ENCODE assay signal across 8 mouse cellular contexts in genomic region chr5:137333512-137334174, GRCm38 (mm10). TPM values are rescaled to one million over a fixed set of nuclear protein-coding genes. Genes with fewer than 3 reads are reported as not detected.
A peak's percentile ranks its signal among the peaks of the same experiment; 100 is the strongest.
DNase-seq lines count a peak whose midpoint lies in the region; ATAC-seq and TF ChIP-seq lines count a peak whose summit lies in the region.

Slc12a9 (minus strand) TSS chr5:137333597.

- peak; percentile 53; the same call in 1 of the 2 replicates for TF ChIP-seq POLR2A in lung, adult 2 months (IDR thresholded peaks at IDR 0.05; ENCODE audit: borderline replicate concordance, extremely low read depth, low read depth, low read length)

- under 1% methylated on average over 44 of the region's 44 CpGs for WGBS in forebrain, embryonic 14.5 days
- WGBS in lung, adult 2 months, result under 1% methylated on average over 44 of the region's 44 CpGs

- peak; percentile 77 for TF ChIP-seq CTCF in lung, adult 2 months (IDR thresholded peaks at IDR 0.05; ENCODE audit: insufficient read depth, low read length)

- H3K4me2 ChIP-seq in forebrain, embryonic 14.5 days (ENCODE audit: low read length), result peak within 1 kb of the TSS; percentile 95

- intact Hi-C loops in heart, postnatal 14 days (cut with DNase I), result loop anchor here (1.0 to 10.0 kb wide), 3 partner anchors 43 to 431 kb away; no protein-coding TSS in a partner anchor

- no peaks in the 10 kb centered on the region for H3K9me3 ChIP-seq in forebrain, embryonic 14.5 days (replicated peaks; ENCODE audit: control insufficient read depth, low read length)

- no peaks in the 10 kb centered on the region for H3K27me3 ChIP-seq in forebrain, embryonic 14.5 days (replicated peaks; ENCODE audit: control insufficient read depth, insufficient read depth, low read length)

- no peaks in the 10 kb centered on the region for H3K36me3 ChIP-seq in forebrain, embryonic 14.5 days (ENCODE audit: control insufficient read depth, insufficient read depth, low read length)

- ATAC-seq in forebrain, embryonic 14.5 days, result peak; percentile 93
- peak; percentile 92 for ATAC-seq in neutrophil, adult 5-6 weeks (ENCODE audit: extremely low read depth, insufficient number of reproducible peaks, low FRiP score, poor library complexity, severe bottlenecking)

- peak; percentile 96 for DNase-seq in ES-CJ7 (ENCODE audit: low read depth, low spot score)
- peak; percentile 93 for DNase-seq in cerebellum, adult 11 months
- peak; percentile 97 for DNase-seq in forebrain, embryonic 14.5 days (ENCODE audit: low spot score)
- peak; percentile 88 to 96 for DNase-seq in heart, postnatal 14 days
- DNase-seq in layer of hippocampus, adult 18-20 months (ENCODE audit: low spot score in 2 of 2), result peak; percentile 87 to 95
- peak; percentile 98 for DNase-seq in lung, adult 2 months
- peak; percentile 89 to 93 for DNase-seq in thymus, adult 18-20 months

- H3K4me1 ChIP-seq in forebrain, embryonic 14.5 days (ENCODE audit: control insufficient read depth, insufficient read depth, low read length), result peaks cover 5% of the 10 kb centered on the region
- H3K4me1 ChIP-seq in lung, adult 2 months (ENCODE audit: control insufficient read depth, insufficient read depth, low read length), result no peaks in the 10 kb centered on the region

- H3K27ac ChIP-seq in forebrain, embryonic 14.5 days (ENCODE audit: low read depth, low read length), result no peak within 1 kb of the TSS; the same call in 1 of the 2 replicates

- H3K4me3 ChIP-seq in forebrain, embryonic 14.5 days (ENCODE audit: low read depth, low read length), result peak within 1 kb of the TSS; percentile 45
- H3K4me3 ChIP-seq in lung, adult 2 months (replicated peaks; ENCODE audit: extremely low read depth, low read depth, low read length), result peak within 1 kb of the TSS; percentile 73

- peak within 1 kb of the TSS; percentile 72 for H3K9ac ChIP-seq in forebrain, embryonic 14.5 days (ENCODE audit: low read length)

RNA-seq across cellular contexts. Expression of gene Slc12a9, which starts in this region (rescaled TPM):
- 6.2 and 9.9 TPM in 2 replicates for polyA plus RNA-seq in forebrain, embryonic 14.5 days (2014; fragmentation: Nextera tagmentation; extraction: Ambion mirVana)
- 1 to 10 TPM; 3.8 to 5.4 TPM for total RNA-seq in heart, postnatal 14 days (2021)
- total RNA-seq in layer of hippocampus, adult 18-20 months (2021), result 10 to 100 TPM; 21.6 to 23.7 TPM
- polyA plus RNA-seq in lung, adult 2 months (2012; rRNA removed), result 22.5 and 24.1 TPM in 2 replicates
- total RNA-seq in neutrophil, adult 5-6 weeks (2017), result 38.5 and 44.8 TPM in 2 replicates
